Mouse (Mus musculus): Measurements from ENCODE around the gene Tgfb2. TPM values are rescaled to one million over a fixed set of nuclear protein-coding genes. Genes with fewer than 3 reads are reported as not detected.

Gene Tgfb2
- polyA plus RNA-seq, 1 experiment: 9.3 TPM

DNA sequence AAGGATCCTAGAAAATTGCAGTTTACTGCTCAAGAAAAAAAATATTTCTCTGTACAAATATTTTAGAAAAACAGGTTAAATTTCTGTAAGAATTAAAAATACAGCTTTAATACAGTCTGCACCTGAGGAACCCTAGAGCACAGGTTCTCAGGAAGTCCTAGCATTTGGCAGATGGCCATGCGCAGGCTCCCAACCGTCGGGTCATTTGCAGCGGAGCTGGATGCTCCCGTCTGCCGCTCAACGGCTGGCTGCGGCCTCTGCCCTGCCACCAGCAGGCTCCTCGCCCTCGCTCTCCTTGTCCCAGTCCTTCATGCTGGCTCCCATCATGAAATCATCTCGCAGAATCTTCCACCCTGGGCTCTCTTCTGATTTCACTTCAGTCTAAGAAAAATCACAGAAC is 15.4 kb upstream of the Tgfb2 start:
- no peak overlapping the region for H3K4me2 ChIP-seq (ENCODE audit: low read depth)
- TF ChIP-seq REST (IDR thresholded peaks at IDR 0.05; ENCODE audit: insufficient read depth, insufficient read length) (no peak), E2F4 (IDR thresholded peaks at IDR 0.05; ENCODE audit: insufficient read depth) (no peak), POLR2AphosphoS2 (IDR thresholded peaks at IDR 0.05; ENCODE audit: insufficient read length, low read depth) (no peak), POLR2A (IDR thresholded peaks at IDR 0.05; ENCODE audit: insufficient read length, low read depth) (no peak), TCF12 (IDR thresholded peaks at IDR 0.05; ENCODE audit: insufficient read depth, poor library complexity, severe bottlenecking) (no peak), USF1 (IDR thresholded peaks at IDR 0.05; ENCODE audit: low read depth) (no peak), CEBPB (IDR thresholded peaks at IDR 0.05; ENCODE audit: insufficient read depth, poor library complexity, severe bottlenecking) (no peak), SRF (IDR thresholded peaks at IDR 0.05; ENCODE audit: control insufficient read depth, insufficient read length, low read depth) (no peak)
- H3K4me3 ChIP-seq: no peak overlapping the region
- H3K79me2 ChIP-seq (ENCODE audit: control insufficient read depth, insufficient read depth): peaks cover 7% of the 10 kb centered on the region
- no peaks in the 10 kb centered on the region for H3K27me3 ChIP-seq (ENCODE audit: control insufficient read depth, insufficient read depth, insufficient read length)
- H3ac ChIP-seq (ENCODE audit: control insufficient read depth, insufficient read length): no peak overlapping the region
- peaks cover 16% of the 10 kb centered on the region for H3K36me3 ChIP-seq (ENCODE audit: control insufficient read depth, insufficient read depth)

DNA sequence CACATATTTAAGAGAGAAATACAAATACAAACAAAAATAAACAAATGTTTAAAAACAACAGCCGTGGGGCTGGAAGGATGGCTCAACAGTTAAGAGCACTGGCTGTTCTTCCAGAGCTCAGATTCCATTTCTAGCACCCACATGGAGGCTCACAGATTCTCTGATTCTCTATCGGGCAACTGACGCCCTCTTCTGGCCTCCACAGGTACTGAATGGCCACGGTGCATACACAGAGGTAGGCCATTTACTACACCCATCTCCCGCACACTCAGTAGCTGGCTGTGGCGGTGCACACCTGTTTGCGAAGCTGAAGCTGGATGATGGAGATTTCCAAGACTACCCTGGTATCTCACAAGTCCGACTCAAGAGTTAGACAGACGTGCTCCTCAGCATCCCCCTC is 13.9 kb upstream of the Tgfb2 start:
- Histone ChIP-seq H3ac (ENCODE audit: control insufficient read depth, insufficient read length) (no peak overlapping the region), H3K36me3 (ENCODE audit: control insufficient read depth, insufficient read depth) (peaks cover 16% of the 10 kb centered on the region), H3K4me3 (no peak overlapping the region), H3K27me3 (ENCODE audit: control insufficient read depth, insufficient read depth, insufficient read length) (no peaks in the 10 kb centered on the region), H3K4me2 (ENCODE audit: low read depth) (no peak overlapping the region), H3K79me2 (ENCODE audit: control insufficient read depth, insufficient read depth) (peaks cover under 1% of the 10 kb centered on the region)
- TF ChIP-seq MYOG (IDR thresholded peaks at IDR 0.05; ENCODE audit: control insufficient read depth in 1 of 3, insufficient read depth in 1 of 3, insufficient read length in 2 of 3, low read depth in 2 of 3): no peak
- TF ChIP-seq SRF (IDR thresholded peaks at IDR 0.05; ENCODE audit: control insufficient read depth, insufficient read length, low read depth): no peak
- no peak for TF ChIP-seq POLR2AphosphoS2 (IDR thresholded peaks at IDR 0.05; ENCODE audit: insufficient read length, low read depth)
- no peak for TF ChIP-seq REST (IDR thresholded peaks at IDR 0.05; ENCODE audit: insufficient read depth, insufficient read length)
- no peak for TF ChIP-seq CEBPB (IDR thresholded peaks at IDR 0.05; ENCODE audit: insufficient read depth, poor library complexity, severe bottlenecking)
- TF ChIP-seq E2F4 (IDR thresholded peaks at IDR 0.05; ENCODE audit: insufficient read depth): no peak
- TF ChIP-seq MYOD1 (IDR thresholded peaks at IDR 0.05; ENCODE audit: control insufficient read depth in 1 of 3, insufficient read length in 2 of 3, low read depth in 2 of 3): no peak
- TF ChIP-seq POLR2A (IDR thresholded peaks at IDR 0.05; ENCODE audit: insufficient read length, low read depth): no peak
- TF ChIP-seq USF1 (IDR thresholded peaks at IDR 0.05; ENCODE audit: low read depth): no peak
- no peak for TF ChIP-seq TCF3 (IDR thresholded peaks at IDR 0.05; ENCODE audit: insufficient read length, low read depth)
- no peak for TF ChIP-seq TCF12 (IDR thresholded peaks at IDR 0.05; ENCODE audit: insufficient read depth, poor library complexity, severe bottlenecking)

DNA sequence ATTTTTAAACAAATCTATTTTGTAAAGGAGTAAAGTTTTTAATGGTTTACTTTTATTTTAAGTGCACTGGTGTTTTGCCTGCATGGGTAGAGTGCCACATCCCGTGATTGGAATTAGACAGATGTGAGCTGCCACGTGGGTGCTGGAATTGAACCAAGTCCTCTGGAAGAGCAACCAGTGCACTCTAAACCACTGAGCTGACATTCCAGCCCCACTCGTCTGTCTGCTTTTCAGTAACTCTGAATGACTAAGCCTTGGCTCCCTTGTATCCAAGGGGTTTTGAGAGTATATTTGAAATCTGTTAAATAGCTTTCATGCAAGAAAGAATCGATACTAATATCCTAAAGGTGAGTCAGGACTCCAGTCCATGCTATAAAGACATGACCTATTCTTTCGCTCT is 13.1 kb upstream of the Tgfb2 start:
- TF ChIP-seq REST (IDR thresholded peaks at IDR 0.05; ENCODE audit: insufficient read depth, insufficient read length) (no peak), MYOD1 (IDR thresholded peaks at IDR 0.05; ENCODE audit: control insufficient read depth in 1 of 3, insufficient read length in 2 of 3, low read depth in 2 of 3) (peak in 1 of 3 experiments; percentile 34)
- H3ac ChIP-seq (ENCODE audit: control insufficient read depth, insufficient read length): no peak overlapping the region
- no peak overlapping the region for H3K4me3 ChIP-seq
- no peak overlapping the region for H3K4me2 ChIP-seq (ENCODE audit: low read depth)
- H3K36me3 ChIP-seq (ENCODE audit: control insufficient read depth, insufficient read depth): peaks cover 16% of the 10 kb centered on the region
- H3K79me2 ChIP-seq (ENCODE audit: control insufficient read depth, insufficient read depth): no peaks in the 10 kb centered on the region
- no peaks in the 10 kb centered on the region for H3K27me3 ChIP-seq (ENCODE audit: control insufficient read depth, insufficient read depth, insufficient read length)

DNA sequence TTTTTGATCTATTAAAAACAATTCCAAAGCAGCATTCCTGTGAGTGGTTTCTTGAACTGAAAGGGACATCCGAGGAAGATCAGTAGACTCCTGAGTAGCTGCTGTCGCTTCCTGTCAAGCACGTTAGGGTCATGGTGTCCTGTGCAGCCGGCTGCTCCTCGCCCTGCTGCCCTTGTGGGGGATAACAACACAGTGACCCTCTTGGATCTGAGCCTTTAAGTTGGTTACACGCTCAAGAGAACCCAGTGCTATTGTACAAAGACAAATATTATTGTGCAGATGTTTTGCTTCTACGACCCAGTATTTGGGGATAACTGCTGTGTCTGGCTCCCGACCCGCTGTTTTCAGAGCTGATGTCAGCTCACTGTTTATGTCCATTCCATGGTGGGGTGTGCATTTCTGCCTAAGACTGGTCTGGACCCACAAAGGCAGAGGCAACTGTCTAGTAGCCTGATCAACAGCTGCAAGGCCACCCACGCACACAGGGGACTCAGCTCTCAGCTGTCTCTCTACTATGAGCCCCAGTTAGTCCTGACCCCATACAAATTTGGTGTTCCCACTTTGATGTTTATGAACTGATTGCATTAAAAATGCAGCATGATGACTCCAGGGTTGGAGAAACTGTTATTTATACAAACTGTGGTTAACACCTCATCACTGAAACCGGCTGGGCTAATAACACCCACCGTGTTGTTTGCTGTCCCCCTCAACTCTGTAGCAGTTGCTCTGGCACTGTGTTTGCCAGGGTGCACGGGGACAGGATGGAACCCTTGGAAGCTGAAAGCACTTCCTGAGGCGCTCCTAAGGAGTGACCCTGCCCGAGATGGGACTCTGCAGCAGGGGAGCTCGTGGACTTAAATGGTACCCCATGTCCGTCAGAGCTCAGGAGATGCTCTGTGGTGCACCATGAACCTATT is 9.4 kb upstream of the Tgfb2 start:
- TF ChIP-seq USF1 (IDR thresholded peaks at IDR 0.05; ENCODE audit: low read depth): no peak
- TF ChIP-seq MYOG (IDR thresholded peaks at IDR 0.05; ENCODE audit: control insufficient read depth in 1 of 3, insufficient read depth in 1 of 3, insufficient read length in 2 of 3, low read depth in 2 of 3): peak; percentile 93 to 97 (median 93)
- TF ChIP-seq TCF12 (IDR thresholded peaks at IDR 0.05; ENCODE audit: insufficient read depth, poor library complexity, severe bottlenecking): peak; percentile 95
- TF ChIP-seq CEBPB (IDR thresholded peaks at IDR 0.05; ENCODE audit: insufficient read depth, poor library complexity, severe bottlenecking): no peak
- no peak for TF ChIP-seq MAX (IDR thresholded peaks at IDR 0.05; ENCODE audit: low read depth)
- TF ChIP-seq POLR2A (IDR thresholded peaks at IDR 0.05; ENCODE audit: insufficient read length, low read depth): no peak
- TF ChIP-seq REST (IDR thresholded peaks at IDR 0.05; ENCODE audit: insufficient read depth, insufficient read length): no peak
- no peak for TF ChIP-seq POLR2AphosphoS2 (IDR thresholded peaks at IDR 0.05; ENCODE audit: insufficient read length, low read depth)
- peak; percentile 94 for TF ChIP-seq TCF3 (IDR thresholded peaks at IDR 0.05; ENCODE audit: insufficient read length, low read depth)
- TF ChIP-seq E2F4 (IDR thresholded peaks at IDR 0.05; ENCODE audit: insufficient read depth): no peak
- peak; percentile 72 to 99 (median 98) for TF ChIP-seq MYOD1 (IDR thresholded peaks at IDR 0.05; ENCODE audit: control insufficient read depth in 1 of 3, insufficient read length in 2 of 3, low read depth in 2 of 3)
- TF ChIP-seq SRF (IDR thresholded peaks at IDR 0.05; ENCODE audit: control insufficient read depth, insufficient read length, low read depth): no peak
- Histone ChIP-seq H3K36me3 (ENCODE audit: control insufficient read depth, insufficient read depth) (peaks cover 10% of the 10 kb centered on the region), H3K4me2 (ENCODE audit: low read depth) (peak overlapping the region; percentile 32), H3K4me3 (no peak overlapping the region), H3ac (ENCODE audit: control insufficient read depth, insufficient read length) (no peak overlapping the region), H3K27me3 (ENCODE audit: control insufficient read depth, insufficient read depth, insufficient read length) (no peaks in the 10 kb centered on the region), H3K79me2 (ENCODE audit: control insufficient read depth, insufficient read depth) (no peaks in the 10 kb centered on the region)

- H3ac ChIP-seq (ENCODE audit: control insufficient read depth, insufficient read length): no peak overlapping the region
- H3K36me3 ChIP-seq (ENCODE audit: control insufficient read depth, insufficient read depth): peaks cover 1% of the 10 kb centered on the region
- no peak overlapping the region for H3K4me3 ChIP-seq
- TF ChIP-seq TCF12 (IDR thresholded peaks at IDR 0.05; ENCODE audit: insufficient read depth, poor library complexity, severe bottlenecking) (no peak), POLR2A (IDR thresholded peaks at IDR 0.05; ENCODE audit: insufficient read length, low read depth) (no peak)
- no peaks in the 10 kb centered on the region for H3K27me3 ChIP-seq (ENCODE audit: control insufficient read depth, insufficient read depth, insufficient read length)
- no peak overlapping the region for H3K4me2 ChIP-seq (ENCODE audit: low read depth)
- no peaks in the 10 kb centered on the region for H3K79me2 ChIP-seq (ENCODE audit: control insufficient read depth, insufficient read depth)
Observed at GRCm38 (mm10) chr1:186714215-186714614, 8.4 kb upstream of the Tgfb2 start.
